Mouse (Mus musculus): ENCODE measurements around the gene Rps15a. TPM values are rescaled to one million over a fixed set of nuclear protein-coding genes. Genes with fewer than 3 reads are reported as not detected.

Rps15a gene
- polyA plus RNA-seq, 1 experiment from 2014 or later, result 791 TPM

DNA sequence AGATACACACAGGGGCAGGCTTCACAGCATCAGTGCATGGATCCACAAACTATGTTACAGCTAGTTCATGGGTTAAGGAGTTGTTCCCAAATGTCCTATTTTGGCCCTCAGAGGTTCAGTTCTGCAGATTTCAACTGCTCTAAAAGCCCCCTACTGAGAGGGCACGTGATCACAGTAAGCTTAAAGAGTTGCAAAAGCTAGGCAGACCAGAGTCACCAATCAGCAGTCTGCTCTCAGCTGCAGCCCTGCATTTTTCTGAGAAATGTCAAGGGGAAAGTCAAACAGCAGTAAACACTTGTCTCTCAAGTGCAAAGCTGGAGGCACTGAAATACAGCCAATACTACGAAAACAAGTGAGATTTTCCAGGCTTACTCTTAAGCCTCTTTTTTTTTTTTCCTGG lies 3.2 kb upstream of the Rps15a start:
- ATAC-seq (ENCODE audit: low read depth), result peak; percentile 53
- Histone ChIP-seq H3K36me3 (ENCODE audit: control insufficient read depth, insufficient read depth, low read length) (peaks cover 46% of the 10 kb centered on the region), H3K4me2 (ENCODE audit: low read depth, low read length) (no peak overlapping the region), H3K27me3 (ENCODE audit: control insufficient read depth, insufficient read depth, low read depth, low read length) (no peaks in the 10 kb centered on the region), H3K9ac (ENCODE audit: low read length) (peak overlapping the region; percentile 34; the same call in 1 of the 2 replicates), H3K4me3 (ENCODE audit: low read length) (no peak overlapping the region), H3K9me3 (ENCODE audit: control insufficient read depth, low read length) (no peaks in the 10 kb centered on the region), H3K27ac (ENCODE audit: low read length) (peak overlapping the region; percentile 95), H3K4me1 (replicated peaks; ENCODE audit: control insufficient read depth, insufficient read depth, low read length) (peaks cover 23% of the 10 kb centered on the region)
- WGBS, result 45% methylated on average over 2 of the region's 2 CpGs

DNA sequence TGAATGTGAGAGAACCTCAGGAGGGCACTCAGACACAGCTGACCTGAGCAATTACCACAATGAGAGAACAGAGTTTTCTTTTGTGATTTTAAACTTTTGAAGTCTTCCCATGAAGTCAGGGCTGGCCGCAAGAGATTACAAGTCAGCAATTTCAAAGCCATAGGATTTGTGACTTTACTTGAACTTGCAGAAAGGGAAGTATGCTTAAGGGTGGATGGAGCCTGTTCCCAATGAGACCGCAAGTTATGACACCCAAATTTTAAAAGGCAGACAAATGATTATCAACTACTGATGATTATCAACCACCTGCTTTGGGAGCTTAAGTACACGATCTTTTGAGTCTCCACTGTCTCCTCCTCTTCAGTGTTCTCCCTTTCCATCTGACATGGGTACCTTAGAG lies 2.4 kb upstream of the Rps15a start:
- H3K9ac ChIP-seq (ENCODE audit: low read length), result no peak overlapping the region
- no peaks in the 10 kb centered on the region for H3K27me3 ChIP-seq (ENCODE audit: control insufficient read depth, insufficient read depth, low read depth, low read length)
- no peak for ATAC-seq (ENCODE audit: low read depth)
- peak overlapping the region; percentile 80; the same call in 1 of the 2 replicates for H3K27ac ChIP-seq (ENCODE audit: low read length)
- H3K9me3 ChIP-seq (ENCODE audit: control insufficient read depth, low read length), result no peaks in the 10 kb centered on the region
- 80% methylated on average over 3 of the region's 3 CpGs for WGBS
- H3K4me3 ChIP-seq (ENCODE audit: low read length), result no peak overlapping the region
- peaks cover 31% of the 10 kb centered on the region for H3K4me1 ChIP-seq (replicated peaks; ENCODE audit: control insufficient read depth, insufficient read depth, low read length)
- H3K36me3 ChIP-seq (ENCODE audit: control insufficient read depth, insufficient read depth, low read length), result peaks cover 45% of the 10 kb centered on the region
- H3K4me2 ChIP-seq (ENCODE audit: low read depth, low read length), result no peak overlapping the region

DNA sequence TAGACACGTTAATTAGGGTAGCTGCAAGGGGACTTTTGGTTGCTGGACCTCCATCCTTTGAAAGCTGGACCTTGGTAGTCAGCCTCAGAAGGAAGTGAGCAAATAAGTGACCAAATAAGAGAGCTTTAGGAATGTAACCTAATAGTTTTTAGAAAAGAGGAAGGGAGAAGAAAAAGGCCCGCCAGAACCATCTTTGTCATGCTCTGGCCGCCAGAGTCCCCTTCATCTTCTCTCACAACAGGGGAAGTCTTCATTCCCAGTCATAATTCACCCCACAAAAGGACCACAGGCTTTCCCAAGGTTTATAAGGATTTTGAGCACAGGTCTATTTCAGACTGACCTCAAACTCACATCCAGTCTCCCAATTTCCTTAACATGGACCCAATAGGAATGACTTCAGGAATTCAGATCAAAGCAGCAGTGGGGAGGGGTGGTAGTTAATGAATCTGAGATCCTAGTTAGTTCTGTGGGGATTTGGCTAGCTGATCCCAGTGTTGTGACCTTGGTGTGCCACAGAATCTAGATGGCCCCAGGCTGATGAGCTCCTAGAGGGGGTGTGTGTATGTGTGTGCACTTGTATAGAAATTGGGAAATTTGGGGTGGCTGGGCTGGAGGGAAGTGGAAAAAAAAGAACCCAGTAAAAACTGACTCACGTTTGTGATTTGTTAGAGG lies 1.7 kb upstream of the Rps15a start:
- H3K36me3 ChIP-seq (ENCODE audit: control insufficient read depth, insufficient read depth, low read length), result peaks cover 49% of the 10 kb centered on the region
- H3K4me1 ChIP-seq (replicated peaks; ENCODE audit: control insufficient read depth, insufficient read depth, low read length), result peaks cover 38% of the 10 kb centered on the region
- no peaks in the 10 kb centered on the region for H3K27me3 ChIP-seq (ENCODE audit: control insufficient read depth, insufficient read depth, low read depth, low read length)
- ATAC-seq (ENCODE audit: low read depth), result no peak
- no peaks in the 10 kb centered on the region for H3K9me3 ChIP-seq (ENCODE audit: control insufficient read depth, low read length)
- no peak overlapping the region for H3K4me3 ChIP-seq (ENCODE audit: low read length)
- 42% methylated on average over 4 of the region's 4 CpGs for WGBS
- no peak overlapping the region for H3K4me2 ChIP-seq (ENCODE audit: low read depth, low read length)
- H3K27ac ChIP-seq (ENCODE audit: low read length), result peak overlapping the region; percentile 18
- no peak overlapping the region for H3K9ac ChIP-seq (ENCODE audit: low read length)

DNA sequence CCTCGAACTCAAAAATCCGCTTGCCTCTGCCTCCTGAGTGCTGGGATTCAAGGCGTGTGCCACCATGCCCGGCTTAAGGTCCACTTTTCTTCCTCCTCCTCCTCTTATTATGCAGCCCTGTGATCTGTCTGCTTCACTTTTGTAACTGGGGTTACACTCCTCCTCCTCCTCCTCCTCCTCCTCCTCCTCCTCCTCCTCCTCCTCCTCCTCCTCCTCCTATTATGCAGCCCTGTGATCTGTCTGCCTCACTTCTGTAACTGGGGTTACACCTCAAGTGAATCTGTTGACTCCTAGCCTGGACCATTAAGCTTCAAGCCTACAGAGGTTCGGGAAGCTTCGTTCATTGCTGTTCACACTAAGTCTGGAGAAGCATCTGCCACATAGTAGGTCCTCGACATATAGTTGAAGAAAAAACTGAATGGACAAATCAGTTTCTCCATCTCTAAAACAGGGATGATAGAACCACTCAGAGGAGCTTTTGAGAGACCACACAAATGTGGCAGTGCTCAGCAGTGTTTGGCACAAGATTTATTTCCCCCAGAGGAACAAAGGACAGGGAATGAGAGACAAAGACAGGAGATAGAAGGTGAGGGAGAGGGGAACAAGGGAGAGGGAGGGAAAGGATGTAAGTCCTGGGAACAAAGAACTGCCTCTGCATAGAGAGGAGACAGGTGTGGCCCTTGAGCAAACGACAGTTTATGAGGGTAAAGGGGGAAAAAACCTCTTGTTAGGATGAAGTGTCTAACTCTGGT lies 975 bp upstream of the Rps15a start:
- ATAC-seq (ENCODE audit: low read depth), result 0 out of 2 replicates have a peak, but pooled peaks have one; percentile 1
- WGBS, result 14% methylated on average over 8 of the region's 8 CpGs
- no peaks in the 10 kb centered on the region for H3K9me3 ChIP-seq (ENCODE audit: control insufficient read depth, low read length)

DNA sequence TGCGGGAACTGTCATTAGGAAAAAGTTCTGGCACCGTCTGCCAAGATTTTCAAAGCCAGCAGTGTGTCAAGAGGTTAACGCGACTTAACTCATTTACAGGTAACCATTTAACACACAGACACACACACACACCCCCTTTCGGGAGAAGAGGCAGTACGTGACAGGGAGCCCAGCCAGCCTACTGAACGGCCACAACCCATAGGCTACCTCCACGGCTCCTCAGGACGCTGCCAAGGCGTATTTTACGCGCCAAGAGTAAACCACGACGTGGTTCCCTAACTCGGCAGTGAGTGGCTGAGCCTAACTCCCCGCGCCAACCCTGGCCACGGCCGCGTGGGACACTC lies 483 bp downstream of the Rps15a start:
- Histone ChIP-seq H3K4me3 (ENCODE audit: low read length) (peak overlapping the region; percentile 89), H3K4me2 (ENCODE audit: low read depth, low read length) (peak overlapping the region; percentile 90), H3K4me1 (replicated peaks; ENCODE audit: control insufficient read depth, insufficient read depth, low read length) (peaks cover 43% of the 10 kb centered on the region), H3K9ac (ENCODE audit: low read length) (peak overlapping the region; percentile 99), H3K27ac (ENCODE audit: low read length) (peak overlapping the region; percentile 72), H3K27me3 (ENCODE audit: control insufficient read depth, insufficient read depth, low read depth, low read length) (no peaks in the 10 kb centered on the region), H3K36me3 (ENCODE audit: control insufficient read depth, insufficient read depth, low read length) (peaks cover 50% of the 10 kb centered on the region), H3K9me3 (ENCODE audit: control insufficient read depth, low read length) (no peaks in the 10 kb centered on the region)
- under 1% methylated on average over 20 of the region's 20 CpGs for WGBS
- ATAC-seq (ENCODE audit: low read depth), result peak; percentile 45

More for the DNA sequence above, 975 bp upstream of the Rps15a start:
- Histone ChIP-seq H3K4me3 (ENCODE audit: low read length) (peak overlapping the region; percentile 89), H3K4me2 (ENCODE audit: low read depth, low read length) (peak overlapping the region; percentile 59), H3K4me1 (replicated peaks; ENCODE audit: control insufficient read depth, insufficient read depth, low read length) (peaks cover 43% of the 10 kb centered on the region), H3K27ac (ENCODE audit: low read length) (peak overlapping the region; percentile 18), H3K9ac (ENCODE audit: low read length) (peak overlapping the region; percentile 63), H3K36me3 (ENCODE audit: control insufficient read depth, insufficient read depth, low read length) (peaks cover 50% of the 10 kb centered on the region), H3K27me3 (ENCODE audit: control insufficient read depth, insufficient read depth, low read depth, low read length) (no peaks in the 10 kb centered on the region)

DNA sequence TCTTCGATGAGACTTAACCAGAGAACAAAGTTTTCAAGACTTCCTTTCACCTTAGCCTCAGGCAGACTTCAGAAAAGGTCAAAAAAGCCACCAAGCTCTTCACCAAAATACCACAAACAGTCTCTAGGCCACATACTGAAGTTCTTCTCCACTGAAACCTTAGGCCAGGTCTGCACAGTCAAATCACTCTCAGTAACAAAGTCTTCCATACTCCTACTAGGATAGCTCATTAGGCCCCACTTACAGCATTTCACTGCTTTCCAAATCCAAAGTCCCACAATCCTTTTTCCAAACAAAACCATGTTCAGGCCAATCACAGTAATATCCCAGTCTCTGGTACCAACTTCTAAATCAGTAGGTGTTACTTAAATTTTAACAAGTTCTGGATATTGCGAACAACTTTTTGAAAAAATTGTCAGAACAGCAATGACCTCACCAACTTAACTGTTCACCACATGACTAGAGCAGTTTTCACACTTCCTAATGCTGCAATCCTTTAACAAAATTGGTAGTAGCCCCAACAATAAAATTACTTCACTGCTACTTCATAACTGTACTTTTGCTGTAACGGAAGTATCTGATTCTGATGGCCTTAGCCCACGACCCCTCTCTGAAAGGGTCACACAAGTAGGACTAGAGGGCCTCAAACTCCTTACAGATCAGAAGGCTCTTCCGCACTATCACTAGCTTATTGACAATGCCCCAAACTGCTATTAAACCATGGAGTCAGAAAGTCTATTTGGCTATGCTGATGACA lies 2.3 kb downstream of the Rps15a start:
- no peak for ATAC-seq (ENCODE audit: low read depth)
- H3K9me3 ChIP-seq (ENCODE audit: control insufficient read depth, low read length), result no peaks in the 10 kb centered on the region
- peaks cover 37% of the 10 kb centered on the region for H3K4me1 ChIP-seq (replicated peaks; ENCODE audit: control insufficient read depth, insufficient read depth, low read length)
- H3K36me3 ChIP-seq (ENCODE audit: control insufficient read depth, insufficient read depth, low read length), result peaks cover 44% of the 10 kb centered on the region
- peak overlapping the region; percentile 90 for H3K4me2 ChIP-seq (ENCODE audit: low read depth, low read length)
- WGBS, result 44% methylated on average over 5 of the region's 5 CpGs
- no peak overlapping the region for H3K27ac ChIP-seq (ENCODE audit: low read length)
- peak overlapping the region; percentile 89 for H3K4me3 ChIP-seq (ENCODE audit: low read length)
- no peaks in the 10 kb centered on the region for H3K27me3 ChIP-seq (ENCODE audit: control insufficient read depth, insufficient read depth, low read depth, low read length)
- H3K9ac ChIP-seq (ENCODE audit: low read length), result peak overlapping the region; percentile 99

DNA sequence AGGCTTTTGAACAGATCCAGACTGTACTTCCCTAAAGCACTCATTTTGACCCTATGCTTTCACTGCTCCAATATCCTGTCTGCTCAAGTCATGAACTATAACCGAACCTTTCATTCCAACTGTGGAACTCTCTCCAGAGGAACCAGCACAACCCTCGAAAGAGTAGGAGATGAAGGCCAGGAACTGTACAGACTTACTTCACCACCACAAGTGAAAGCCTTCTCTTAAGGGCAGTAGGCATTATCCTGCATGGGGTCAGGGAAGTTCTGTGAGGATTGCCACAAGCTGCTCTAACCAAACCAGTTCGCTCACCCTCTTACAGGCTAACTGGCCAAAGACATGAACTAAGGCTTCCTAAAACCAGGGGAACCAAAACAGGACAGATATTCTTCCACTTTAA lies 4.9 kb downstream of the Rps15a start:
- Histone ChIP-seq H3K36me3 (ENCODE audit: control insufficient read depth, insufficient read depth, low read length) (peaks cover 58% of the 10 kb centered on the region), H3K4me3 (ENCODE audit: low read length) (no peak overlapping the region), H3K9ac (ENCODE audit: low read length) (no peak overlapping the region), H3K27ac (ENCODE audit: low read length) (no peak overlapping the region), H3K9me3 (ENCODE audit: control insufficient read depth, low read length) (no peaks in the 10 kb centered on the region), H3K4me1 (replicated peaks; ENCODE audit: control insufficient read depth, insufficient read depth, low read length) (peaks cover 33% of the 10 kb centered on the region), H3K4me2 (ENCODE audit: low read depth, low read length) (peak overlapping the region; percentile 28; the same call in 1 of the 2 replicates), H3K27me3 (ENCODE audit: control insufficient read depth, insufficient read depth, low read depth, low read length) (no peaks in the 10 kb centered on the region)
- no peak for ATAC-seq (ENCODE audit: low read depth)
- WGBS, result 69% methylated on average over 3 of the region's 3 CpGs

DNA sequence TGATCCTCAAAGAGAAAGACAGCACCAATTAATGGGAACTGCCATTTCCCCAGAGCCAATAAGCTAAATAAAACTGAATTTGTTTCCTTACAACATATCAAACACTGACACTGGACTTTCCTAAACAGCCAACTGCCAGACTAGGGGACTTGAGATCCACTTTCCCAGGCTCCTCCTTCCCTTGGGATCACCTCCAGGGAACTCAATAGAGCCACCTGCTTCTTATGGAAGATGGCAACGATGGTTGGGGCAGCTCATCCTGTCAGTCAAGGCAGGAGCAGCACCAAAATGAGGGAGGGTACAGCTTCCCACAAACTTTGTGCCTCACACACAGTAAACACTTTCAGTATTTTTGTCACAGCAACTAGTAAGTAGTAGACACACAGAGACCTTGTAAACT lies 8.3 kb downstream of the Rps15a start:
- H3K9me3 ChIP-seq (ENCODE audit: control insufficient read depth, low read length), result no peaks in the 10 kb centered on the region
- no peak for ATAC-seq (ENCODE audit: low read depth)
- H3K27me3 ChIP-seq (ENCODE audit: control insufficient read depth, insufficient read depth, low read depth, low read length), result no peaks in the 10 kb centered on the region
- WGBS, result 61% methylated on average over 1 of the region's 1 CpGs
- H3K36me3 ChIP-seq (ENCODE audit: control insufficient read depth, insufficient read depth, low read length), result peaks cover 45% of the 10 kb centered on the region
- H3K9ac ChIP-seq (ENCODE audit: low read length), result no peak overlapping the region
- peaks cover 11% of the 10 kb centered on the region for H3K4me1 ChIP-seq (replicated peaks; ENCODE audit: control insufficient read depth, insufficient read depth, low read length)
- no peak overlapping the region for H3K4me3 ChIP-seq (ENCODE audit: low read length)
- H3K27ac ChIP-seq (ENCODE audit: low read length), result no peak overlapping the region
- H3K4me2 ChIP-seq (ENCODE audit: low read depth, low read length), result no peak overlapping the region

DNA sequence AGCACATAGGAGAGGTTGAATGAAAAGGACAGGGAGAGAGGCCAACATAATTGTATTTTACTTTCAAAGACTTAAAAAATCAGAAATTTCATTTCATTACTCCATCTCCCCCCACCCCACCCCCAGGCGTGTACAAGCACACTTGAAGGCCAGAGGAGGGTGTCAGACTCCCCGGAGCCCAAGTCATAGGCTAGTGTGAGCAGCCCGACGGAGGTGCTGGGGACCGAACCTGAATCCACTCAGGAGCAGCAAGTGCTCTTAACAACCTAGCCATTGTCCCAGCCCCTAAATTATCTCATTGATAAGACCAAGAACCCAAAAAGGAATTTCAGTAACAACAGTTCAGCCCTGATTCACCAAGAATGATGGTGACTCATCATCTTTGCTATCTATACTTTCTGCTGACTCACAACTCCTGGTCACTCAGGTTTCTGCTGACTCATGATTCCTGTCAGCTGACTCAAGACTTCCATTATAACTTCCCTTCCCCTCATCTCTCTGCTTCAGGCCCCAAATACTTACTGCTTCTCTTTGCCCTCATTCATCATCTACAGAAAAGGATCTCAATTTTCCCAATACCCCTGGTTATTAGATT lies 11.4 kb downstream of the Rps15a start:
- Histone ChIP-seq H3K4me2 (ENCODE audit: low read depth, low read length) (no peak overlapping the region), H3K27ac (ENCODE audit: low read length) (no peak overlapping the region), H3K4me3 (ENCODE audit: low read length) (no peak overlapping the region), H3K36me3 (ENCODE audit: control insufficient read depth, insufficient read depth, low read length) (peaks cover 28% of the 10 kb centered on the region), H3K9me3 (ENCODE audit: control insufficient read depth, low read length) (no peaks in the 10 kb centered on the region), H3K4me1 (replicated peaks; ENCODE audit: control insufficient read depth, insufficient read depth, low read length) (no peaks in the 10 kb centered on the region), H3K9ac (ENCODE audit: low read length) (no peak overlapping the region), H3K27me3 (ENCODE audit: control insufficient read depth, insufficient read depth, low read depth, low read length) (no peaks in the 10 kb centered on the region)
- no peak for ATAC-seq (ENCODE audit: low read depth)
- WGBS, result 55% methylated on average over 5 of the region's 5 CpGs

Data from lung, embryonic 16.5 days (tissue).